Mouse (Mus musculus) testis, postnatal 14 days (tissue): Measurements from ENCODE around the gene Fam189a2.

Experiments
- DNase-seq: peaks from one replicate; pipeline ENCODE4 v3.0.0; 2021; ENCODE audit warnings: low spot score

The Fam189a2 gene

GRCm38 (mm10) chr19:24024667-24025066 is 6.2 kb downstream of the Fam189a2 start:
- no peak for DNase-seq

DNA sequence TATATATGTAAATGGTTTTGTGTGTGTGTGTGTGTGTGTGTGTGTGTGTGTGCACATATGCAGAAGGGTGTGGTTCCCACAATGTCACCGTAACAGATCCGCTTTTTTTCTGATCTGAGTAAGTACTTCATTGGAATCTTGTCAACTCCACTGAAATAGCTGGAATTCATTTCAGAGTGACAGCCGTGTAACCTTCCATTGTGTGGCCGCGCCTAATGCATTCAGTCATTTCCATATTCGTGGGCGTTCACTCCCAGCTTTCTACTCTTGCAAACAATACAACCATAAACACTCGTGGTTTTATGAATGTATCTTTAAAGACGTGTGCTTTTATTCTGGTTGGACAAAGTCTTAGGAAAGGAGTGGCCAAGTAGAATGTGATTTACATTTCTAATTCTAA is 6.7 kb downstream of the Fam189a2 start:
- DNase-seq = no peak

DNA sequence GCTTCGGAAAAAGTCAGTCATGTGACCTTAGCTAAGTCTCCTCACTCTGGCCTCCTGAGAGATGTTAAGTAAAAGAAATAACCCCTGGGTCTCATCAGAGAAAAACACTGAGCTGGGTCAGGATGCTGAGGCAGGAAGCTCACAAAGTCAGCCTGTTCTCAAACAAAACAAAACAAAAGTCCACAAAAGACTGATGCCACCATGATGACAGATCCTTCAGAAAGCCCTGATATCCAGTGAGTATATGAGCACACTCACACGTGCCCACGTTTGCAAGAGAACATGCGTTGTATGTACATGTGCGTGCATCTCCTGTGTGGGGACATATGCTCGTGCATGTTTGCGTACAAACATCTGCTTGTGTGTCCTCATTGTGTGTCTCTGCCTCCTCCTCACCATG is 7.5 kb downstream of the Fam189a2 start:
- no peak for DNase-seq

GRCm38 (mm10) chr19:24022771-24023170 is 8.0 kb downstream of the Fam189a2 start:
- no peak for DNase-seq

DNA sequence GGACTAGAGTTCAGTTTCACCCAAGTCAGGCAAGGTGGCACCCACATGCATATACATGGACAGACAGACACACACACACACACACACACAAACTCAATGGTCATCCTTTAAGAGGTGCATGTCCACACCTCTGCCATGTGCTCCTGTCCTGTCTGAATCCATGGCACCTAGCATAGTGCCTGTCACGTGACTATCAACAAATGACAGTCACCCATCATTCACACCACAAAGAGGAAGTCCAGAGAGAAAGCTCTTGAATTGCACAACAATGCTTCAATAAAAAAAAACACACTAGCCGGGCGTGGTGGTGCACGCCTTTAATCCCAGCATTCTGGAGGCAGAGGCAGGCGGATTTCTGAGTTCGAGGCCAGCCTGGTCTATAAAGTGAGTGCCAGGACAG is 8.5 kb downstream of the Fam189a2 start:
- no peak for DNase-seq

- no peak for DNase-seq
Measured at GRCm38 (mm10) chr19:24020736-24021135, 10.1 kb downstream of the Fam189a2 start.

- no peak for DNase-seq
Measured at GRCm38 (mm10) chr19:24019609-24020008, 11.2 kb downstream of the Fam189a2 start.

DNA sequence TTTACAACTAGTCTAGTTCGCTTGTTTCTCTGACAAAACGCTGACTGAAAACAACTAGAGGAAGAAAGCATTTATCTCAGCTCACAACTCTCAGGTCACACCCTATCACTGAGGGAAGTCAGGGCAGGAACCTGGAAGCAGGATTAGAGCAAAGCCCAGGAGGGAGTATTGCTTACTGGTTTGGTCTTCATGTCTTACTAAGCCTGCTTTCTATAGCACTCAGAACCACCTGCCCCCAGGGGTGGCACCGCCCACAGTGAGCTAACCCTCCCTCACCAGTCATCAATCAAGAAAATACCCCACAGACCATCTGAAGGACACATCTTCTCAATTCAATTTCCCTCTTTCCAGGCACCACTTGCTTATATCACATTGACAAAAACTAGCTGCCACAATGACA is 12.4 kb downstream of the Fam189a2 start:
- DNase-seq = no peak

- DNase-seq = no peak
Measured at GRCm38 (mm10) chr19:24017892-24018291, 12.9 kb downstream of the Fam189a2 start.

DNA sequence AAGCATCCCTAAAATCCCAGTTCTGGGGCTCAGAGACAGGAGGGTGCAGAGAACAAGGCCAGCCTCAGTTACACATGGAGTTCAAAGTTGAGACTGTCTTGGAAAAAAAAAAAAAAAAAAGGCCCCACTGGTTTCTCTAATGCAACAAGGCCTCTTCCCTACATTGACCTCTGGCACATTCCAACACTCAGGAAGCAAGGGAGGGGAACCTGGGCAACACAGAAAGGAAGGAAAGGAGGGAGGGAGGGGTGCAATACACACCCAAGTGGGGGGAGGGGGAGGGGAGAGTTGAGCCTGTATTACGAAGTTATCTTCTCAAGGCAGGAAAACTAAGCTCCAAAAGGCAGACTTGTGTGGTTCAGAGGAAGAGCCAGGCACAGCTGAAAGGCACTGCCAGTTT is 13.4 kb downstream of the Fam189a2 start:
- no peak for DNase-seq

DNA sequence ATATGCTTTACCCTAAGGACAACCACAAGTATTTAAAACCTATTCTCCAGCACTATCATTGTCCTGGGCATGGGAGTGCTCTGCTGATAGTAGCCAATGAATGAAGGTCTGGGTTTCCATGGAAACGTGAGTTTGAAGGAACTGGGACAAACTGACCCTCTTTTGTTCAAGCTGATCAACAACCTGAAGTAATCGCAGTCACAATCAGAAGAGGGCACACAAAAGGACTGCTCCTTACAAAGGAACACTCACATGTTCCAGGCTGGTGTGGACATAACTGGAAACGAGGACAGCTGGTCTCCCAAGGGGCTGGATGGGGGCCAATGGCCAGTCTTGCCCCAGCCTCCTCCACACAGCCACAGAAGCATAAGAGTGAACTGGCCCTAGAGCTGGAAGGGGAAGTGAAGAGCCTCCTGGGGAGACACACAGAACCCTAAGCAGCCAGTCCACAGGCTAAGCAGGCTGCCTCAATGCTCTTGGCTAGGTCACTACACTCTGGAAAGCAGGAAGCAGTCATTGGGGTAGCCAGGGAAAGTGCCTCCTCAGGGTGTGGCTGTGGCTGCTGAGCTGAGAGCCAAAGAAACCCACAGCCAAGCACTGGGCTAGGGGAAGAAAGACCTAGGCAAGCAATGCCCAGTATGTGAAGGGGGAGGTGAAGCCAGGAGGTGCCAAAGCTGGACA is 14.0 kb downstream of the Fam189a2 start:
- peak; percentile 77 for DNase-seq

DNA sequence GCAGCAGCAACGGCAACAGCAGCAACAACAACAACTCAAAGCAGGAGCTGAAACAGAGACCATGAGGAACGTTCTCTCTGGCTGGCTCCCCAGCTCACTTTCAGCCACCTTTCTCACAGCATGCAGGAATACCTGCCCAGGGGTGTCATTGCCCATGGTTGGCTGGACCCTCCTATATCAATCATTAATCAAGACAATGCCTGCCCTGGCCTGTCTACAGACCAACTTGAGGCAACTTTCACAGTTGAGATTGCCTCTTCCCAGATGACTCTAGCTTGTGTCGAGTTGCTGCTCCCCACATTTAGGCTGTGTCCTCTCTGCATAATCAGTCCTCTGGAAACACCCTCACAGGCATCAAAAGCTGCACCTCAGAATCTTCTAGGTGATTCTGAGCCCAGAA is 17.6 kb downstream of the Fam189a2 start:
- no peak for DNase-seq

DNA sequence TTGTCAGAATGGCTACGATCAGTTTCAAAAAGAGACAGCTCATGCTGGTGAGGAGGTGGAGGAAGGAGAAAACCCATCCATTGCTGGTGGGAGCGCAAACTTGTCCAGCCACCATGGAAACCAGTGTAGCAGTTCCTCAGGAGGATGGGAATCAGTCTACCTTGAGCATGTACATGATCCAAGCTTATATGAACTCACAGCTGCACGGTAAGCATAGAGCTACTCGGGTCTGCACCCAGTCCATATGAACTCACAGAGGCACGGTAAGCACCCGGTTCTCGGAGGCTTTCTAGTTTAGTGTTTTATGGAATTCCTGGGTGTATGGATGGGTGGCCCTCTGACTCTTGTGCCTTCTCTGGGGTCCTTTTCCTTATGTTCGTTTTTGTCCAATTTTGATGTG is 18.3 kb downstream of the Fam189a2 start:
- DNase-seq = no peak

GRCm38 (mm10) chr19:24007638-24008360 is 23.0 kb downstream of the Fam189a2 start:
- no peak for DNase-seq

DNA sequence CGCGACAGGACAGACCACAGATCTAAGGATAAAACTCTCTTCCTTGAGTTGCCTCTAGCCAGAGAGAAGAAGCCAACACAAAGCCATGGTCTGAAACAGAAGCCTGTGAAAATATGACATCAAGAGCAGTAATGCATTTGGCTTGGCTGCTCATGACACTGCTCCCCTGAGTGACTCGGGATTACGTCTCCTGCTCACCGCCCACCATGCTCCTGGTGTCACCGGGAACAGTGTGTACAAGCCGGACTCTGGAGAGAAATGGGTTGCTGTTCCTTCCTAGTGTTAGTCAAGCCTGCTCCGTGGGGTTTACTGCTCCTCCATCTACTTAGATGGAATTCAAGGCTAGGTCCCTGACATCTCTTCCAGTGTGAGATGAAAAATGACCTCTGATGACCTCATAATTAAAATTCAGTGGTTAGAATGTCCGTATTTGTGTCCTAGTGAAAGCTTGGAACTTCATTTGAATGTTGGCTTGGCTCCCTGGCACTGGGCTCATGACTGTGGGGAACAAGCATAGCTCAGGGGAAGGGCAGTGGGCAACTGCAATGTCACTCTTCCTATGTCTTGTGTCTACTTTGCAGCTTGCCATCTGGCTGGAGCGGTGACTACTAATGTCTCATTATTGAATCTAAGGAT is 23.7 kb downstream of the Fam189a2 start:
- no peak for DNase-seq

GRCm38 (mm10) chr19:23995766-23996399 is 34.9 kb downstream of the Fam189a2 start:
- DNase-seq = no peak

GRCm38 (mm10) chr19:23988166-23988565 is 42.7 kb downstream of the Fam189a2 start:
- no peak for DNase-seq

DNA sequence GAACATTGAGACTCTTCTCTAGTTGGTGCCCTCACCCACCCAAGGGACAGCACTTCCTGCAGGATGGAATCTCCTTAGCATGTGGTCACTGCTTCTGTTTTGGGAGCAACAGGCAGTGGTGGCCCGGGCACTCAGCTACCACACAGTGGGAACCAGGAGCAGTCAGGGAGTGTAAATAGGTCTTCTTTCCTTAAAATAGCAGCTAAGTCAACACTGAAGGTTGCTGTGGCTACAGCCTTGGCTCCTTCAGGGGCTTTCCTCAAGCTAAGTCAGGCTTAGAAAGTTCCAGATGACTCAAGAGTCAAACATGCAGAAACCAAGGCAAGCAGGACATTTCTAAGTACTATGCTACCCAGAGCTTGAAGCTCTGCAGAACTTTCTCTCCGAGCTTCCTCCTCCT is 43.5 kb downstream of the Fam189a2 start:
- no peak for DNase-seq

DNA sequence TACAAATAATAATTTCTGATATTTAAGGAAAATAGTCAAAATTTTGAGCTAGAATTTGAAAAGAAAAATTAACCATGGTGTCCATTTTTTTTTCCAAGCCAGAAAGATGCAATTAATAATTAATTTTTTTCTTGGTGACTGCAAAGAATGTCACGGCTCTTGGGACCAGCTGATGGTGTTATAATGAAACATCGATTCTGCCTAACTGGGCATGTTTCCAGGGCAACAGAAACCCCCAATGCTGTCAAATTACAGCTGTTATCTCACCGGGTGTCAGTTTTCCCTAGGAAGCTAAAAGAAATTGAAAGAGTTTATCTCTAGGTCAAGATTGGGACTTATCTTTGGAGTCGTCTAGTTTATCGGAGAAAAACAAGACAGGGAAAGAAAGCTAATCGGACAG is 46.6 kb downstream of the Fam189a2 start:
- DNase-seq = no peak

GRCm38 (mm10) chr19:23980598-23980997 is 50.2 kb downstream of the Fam189a2 start:
- DNase-seq = no peak

DNA sequence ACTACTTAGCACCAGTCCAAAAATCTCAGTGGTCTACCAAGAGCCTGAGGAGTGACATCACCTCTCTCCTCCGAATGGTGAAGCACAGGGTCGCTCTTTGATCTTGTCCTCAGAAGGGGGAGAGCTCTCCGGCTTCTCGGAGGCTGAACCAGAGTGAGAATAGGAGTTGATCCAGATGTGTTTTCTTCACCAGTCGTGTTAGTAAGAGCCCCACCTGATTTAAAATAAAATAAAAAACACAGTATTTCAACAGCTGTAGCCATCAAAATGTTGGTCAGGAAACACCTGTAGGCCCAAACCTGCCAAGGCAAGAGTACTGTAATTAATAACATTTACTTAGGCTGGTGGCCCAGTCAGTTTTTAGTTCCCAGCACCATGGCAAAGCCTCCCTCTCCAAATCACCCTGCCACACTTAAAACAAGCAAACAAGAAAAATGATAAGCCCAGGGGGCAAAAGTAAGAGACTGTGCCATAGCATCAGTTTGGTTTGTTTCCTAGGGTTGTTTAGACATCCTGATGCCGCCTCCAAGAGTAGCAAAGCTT is 52.8 kb downstream of the Fam189a2 start:
- no peak for DNase-seq

GRCm38 (mm10) chr19:23972881-23973649 is 57.8 kb downstream of the Fam189a2 start:
- peak; percentile 44 for DNase-seq
